Mouse (Mus musculus) cerebellum, adult 18-20 months (tissue): ENCODE measurements around the gene Hist2h4.
"Not testable (repeated sequence)": the region's sequence is repeated elsewhere in the genome, so short reads cannot be mapped to it uniquely, and the experiment has no call there.

Experiments used
- DNase-seq, 2 experiments: peaks; one replicate each; pipeline ENCODE4 v3.0.0; 2021

The Hist2h4 gene

DNA sequence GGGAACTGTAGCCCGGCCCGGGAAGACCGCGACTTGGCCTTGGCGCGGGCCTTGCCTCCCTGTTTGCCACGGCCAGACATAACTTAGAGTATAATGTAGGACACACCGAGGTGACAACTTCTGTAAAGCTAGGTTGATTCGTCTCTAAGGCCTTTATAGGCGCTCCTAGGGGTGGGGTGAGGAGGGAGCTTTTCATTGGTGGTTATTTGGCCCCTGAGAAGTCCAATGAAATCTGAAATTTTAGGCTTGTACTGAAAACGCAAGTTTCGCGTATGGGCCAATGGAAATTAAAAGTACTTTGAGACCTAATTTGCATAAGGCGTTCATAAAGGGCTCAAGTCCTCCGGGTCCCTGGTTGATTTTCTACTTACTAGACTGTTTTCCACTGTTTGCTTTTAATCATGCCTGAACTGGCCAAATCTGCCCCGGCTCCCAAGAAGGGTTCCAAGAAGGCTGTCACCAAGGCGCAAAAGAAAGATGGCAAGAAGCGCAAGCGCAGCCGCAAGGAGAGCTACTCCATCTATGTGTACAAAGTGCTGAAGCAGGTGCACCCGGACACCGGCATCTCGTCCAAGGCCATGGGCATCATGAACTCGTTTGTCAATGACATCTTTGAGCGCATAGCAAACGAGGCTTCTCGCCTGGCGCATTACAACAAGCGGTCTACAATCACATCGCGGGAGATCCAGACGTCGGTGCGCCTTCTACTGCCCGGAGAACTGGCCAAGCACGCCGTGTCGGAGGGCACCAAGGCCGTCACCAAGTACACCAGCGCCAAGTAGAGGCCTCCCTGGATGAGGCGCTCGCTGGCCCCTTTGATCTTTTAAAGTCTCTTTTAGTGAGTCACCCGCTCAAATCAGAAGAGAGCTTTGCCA, 42.1 kb downstream of the Hist2h4 start, which contains the start of the genes Hist2h2ac and Hist2h2be:
Gene Hist2h2ac, minus strand, starts transcription at position 116 of the 875 bp plus-strand sequence.
Gene Hist2h2be, plus strand, starts transcription at position 355 of the 875 bp plus-strand sequence.
- DNase-seq: peak; percentile 86 to 88

DNA sequence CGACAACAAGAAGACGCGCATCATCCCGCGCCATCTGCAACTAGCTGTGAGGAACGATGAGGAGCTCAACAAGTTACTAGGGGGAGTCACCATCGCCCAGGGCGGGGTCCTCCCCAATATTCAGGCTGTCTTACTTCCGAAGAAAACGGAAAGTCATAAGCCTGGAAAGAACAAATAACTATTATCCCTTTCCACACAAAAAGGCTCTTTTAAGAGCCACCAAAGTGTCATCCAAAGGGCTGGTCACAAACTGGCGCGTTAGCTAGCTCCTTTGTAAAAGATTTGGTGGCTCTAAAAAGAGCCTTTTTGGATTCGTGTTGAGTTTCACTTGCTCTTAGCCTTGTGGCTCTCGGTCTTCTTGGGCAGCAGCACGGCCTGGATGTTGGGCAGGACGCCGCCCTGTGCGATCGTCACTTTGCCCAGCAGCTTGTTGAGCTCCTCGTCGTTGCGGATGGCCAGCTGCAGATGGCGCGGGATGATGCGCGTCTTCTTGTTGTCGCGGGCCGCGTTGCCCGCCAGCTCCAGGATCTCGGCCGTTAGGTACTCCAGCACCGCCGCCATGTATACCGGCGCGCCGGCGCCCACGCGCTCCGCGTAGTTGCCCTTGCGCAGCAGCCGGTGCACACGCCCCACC, 42.9 kb downstream of the Hist2h4 start:
- not testable (repeated sequence) for DNase-seq

DNA sequence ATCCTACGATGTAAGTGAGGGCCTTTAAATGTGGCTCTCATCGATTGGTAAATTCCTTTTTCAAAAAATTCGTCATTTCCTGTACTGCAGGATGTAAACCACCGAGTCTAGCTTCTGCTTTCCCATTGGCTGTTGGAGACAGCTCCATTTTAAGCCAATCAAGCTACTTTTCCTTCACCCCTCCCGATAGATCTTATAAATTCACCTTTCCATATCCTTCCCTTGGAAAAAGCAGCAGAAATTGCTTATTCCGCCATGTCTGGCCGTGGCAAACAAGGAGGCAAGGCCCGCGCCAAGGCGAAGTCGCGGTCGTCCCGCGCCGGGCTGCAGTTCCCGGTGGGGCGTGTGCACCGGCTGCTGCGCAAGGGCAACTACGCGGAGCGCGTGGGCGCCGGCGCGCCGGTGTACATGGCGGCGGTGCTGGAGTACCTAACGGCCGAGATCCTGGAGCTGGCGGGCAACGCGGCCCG, 43.4 kb downstream of the Hist2h4 start, which contains the start of the genes Bola1 and Hist2h2ab:
Gene Bola1, minus strand, starts transcription at position 49 of the 470 bp plus-strand sequence.
Gene Hist2h2ab, plus strand, starts transcription at position 205 of the 470 bp plus-strand sequence.
- peak; percentile 75 to 78 for DNase-seq

DNA sequence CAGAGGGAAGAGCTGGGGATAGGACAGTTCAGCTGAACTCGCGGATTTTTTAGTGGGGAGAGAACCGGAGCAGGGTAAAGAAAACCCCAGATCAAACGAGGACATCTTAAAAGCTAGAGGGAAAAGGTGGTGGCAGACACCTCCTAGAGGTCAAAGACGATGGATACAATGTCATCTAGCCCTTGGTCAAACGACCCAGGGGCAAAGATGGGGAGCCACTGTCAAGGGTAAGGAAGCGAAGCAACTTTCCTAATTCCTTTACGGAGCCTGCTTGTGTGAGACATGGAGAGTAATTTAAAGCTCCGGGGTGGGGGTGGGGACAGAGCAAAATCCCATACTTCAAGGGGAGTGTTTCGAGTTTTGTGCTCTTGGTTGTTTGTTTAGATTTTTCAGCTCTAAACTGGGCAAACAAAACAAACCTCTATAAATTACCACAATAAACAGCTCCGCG, 43.9 kb downstream of the Hist2h4 start:
- DNase-seq: peak; percentile 36 to 52
